Mouse (Mus musculus): ENCODE results near the gene Tcf7l1. TPM values are rescaled to one million over a fixed set of nuclear protein-coding genes. Genes with fewer than 3 reads are reported as not detected.

The Tcf7l1 gene
- polyA plus RNA-seq, 1 experiment from 2014 or later = 48.8 TPM

DNA sequence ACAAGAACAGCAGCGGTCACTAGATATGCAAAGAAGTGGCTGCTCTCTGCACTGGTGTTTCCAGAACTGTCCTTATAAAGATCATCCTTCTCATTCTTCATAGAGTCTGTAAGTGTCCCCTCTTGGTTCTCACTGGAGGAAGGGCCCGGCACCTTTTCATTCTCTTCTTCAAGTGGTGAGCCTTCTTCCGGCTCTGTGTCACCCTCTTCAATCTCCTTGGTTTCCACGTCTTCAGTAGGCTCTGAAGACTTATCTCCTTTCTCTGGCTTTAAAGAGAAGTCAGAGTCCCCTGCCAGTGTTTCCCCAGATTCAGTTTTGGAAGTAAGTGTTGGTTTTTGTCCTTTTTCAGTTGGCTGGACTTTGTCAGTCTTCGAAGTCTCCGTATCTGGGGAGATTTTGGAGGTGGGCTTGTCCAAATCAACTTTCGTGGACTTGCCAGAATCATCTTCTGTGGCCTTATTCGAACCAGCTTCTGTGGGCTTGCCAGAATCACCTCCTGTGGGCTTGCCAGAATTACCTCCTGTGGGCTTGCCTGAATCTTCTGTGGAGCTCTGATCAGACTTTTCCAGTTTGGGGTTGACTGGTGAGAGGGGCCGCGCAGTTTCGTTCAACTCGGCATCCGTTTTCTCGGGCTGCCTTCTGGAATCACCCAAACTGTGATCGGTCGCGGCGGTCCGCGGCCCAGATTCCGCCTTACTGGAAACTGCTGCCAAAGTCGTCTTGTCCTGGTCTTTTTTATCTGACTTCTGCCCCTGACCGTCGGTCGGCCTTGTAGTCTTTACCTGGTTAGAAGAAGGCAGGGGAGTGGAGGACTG, 173.3 kb downstream of the Tcf7l1 start:
- no peak for ATAC-seq (ENCODE audit: low FRiP score, low TSS enrichment)
- 25% methylated on average over 25 of the region's 25 CpGs for WGBS
- H3K4me1 ChIP-seq (ENCODE audit: control insufficient read depth, insufficient read depth, low read length) = peaks cover 25% of the 10 kb centered on the region
- peak overlapping the region; percentile 73 for H3K9ac ChIP-seq (ENCODE audit: low read depth, low read length)
- H3K9me3 ChIP-seq (ENCODE audit: control insufficient read depth, low read length) = no peaks in the 10 kb centered on the region
- no peaks in the 10 kb centered on the region for H3K27me3 ChIP-seq (ENCODE audit: control insufficient read depth, insufficient read depth, low read length)
- peak overlapping the region; percentile 88 for H3K4me3 ChIP-seq (ENCODE audit: low read length)
- peaks cover 24% of the 10 kb centered on the region for H3K36me3 ChIP-seq (ENCODE audit: control insufficient read depth, insufficient read depth, low read length)
- H3K27ac ChIP-seq (ENCODE audit: low read depth, low read length) = no peak overlapping the region
- H3K4me2 ChIP-seq (replicated peaks; ENCODE audit: low read depth, low read length) = peak overlapping the region; percentile 92

DNA sequence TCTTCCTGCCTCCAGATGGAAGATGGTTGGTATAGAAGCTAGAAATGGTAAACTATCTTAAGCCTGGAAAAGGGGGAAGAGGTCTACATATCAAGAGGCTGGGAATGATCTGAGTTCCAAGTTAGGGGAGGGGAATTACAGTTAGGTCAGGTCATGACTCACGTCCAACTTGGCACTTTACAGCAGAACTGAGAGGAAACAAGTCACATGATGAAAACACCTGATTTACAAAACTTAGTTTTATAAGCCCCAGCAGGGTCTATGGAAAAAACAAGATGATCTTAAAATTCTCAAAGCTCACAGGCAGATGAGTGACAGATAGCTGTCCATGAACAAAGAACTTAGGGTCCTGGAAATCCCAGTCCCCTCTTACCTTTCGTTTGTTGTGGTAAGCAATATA, 173.9 kb downstream of the Tcf7l1 start:
- 58% methylated on average over 2 of the region's 2 CpGs for whole genome bisulfite sequencing
- peak overlapping the region; percentile 73; the same call in 1 of the 2 replicates for H3K9ac ChIP-seq (ENCODE audit: low read depth, low read length)
- peak overlapping the region; percentile 92 for H3K4me2 ChIP-seq (replicated peaks; ENCODE audit: low read depth, low read length)

DNA sequence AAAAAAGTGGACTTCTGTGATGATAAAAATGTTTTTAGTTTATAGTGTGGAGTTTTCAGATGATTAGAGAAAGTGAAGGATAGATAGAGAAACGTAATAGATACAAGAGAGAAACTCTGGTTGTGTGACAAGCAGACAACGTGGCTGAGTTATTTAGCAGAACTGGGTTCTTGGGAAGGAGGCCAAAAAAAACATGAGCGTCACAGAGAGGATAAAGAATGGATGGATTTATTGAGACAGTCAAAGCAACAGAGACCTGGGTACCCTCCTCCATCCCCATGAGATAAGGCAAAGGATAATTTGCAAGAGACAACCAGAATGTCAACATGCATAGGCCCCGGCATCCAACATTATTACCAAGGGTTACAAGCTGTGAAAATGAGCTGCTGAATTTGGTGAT, 178.8 kb downstream of the Tcf7l1 start:
- Histone ChIP-seq H3K4me2 (replicated peaks; ENCODE audit: low read depth, low read length) (no peak overlapping the region), H3K36me3 (ENCODE audit: control insufficient read depth, insufficient read depth, low read length) (peaks cover 73% of the 10 kb centered on the region), H3K4me1 (ENCODE audit: control insufficient read depth, insufficient read depth, low read length) (peaks cover 13% of the 10 kb centered on the region), H3K9me3 (ENCODE audit: control insufficient read depth, low read length) (no peaks in the 10 kb centered on the region), H3K9ac (ENCODE audit: low read depth, low read length) (no peak overlapping the region), H3K27me3 (ENCODE audit: control insufficient read depth, insufficient read depth, low read length) (no peaks in the 10 kb centered on the region), H3K4me3 (ENCODE audit: low read length) (no peak overlapping the region), H3K27ac (ENCODE audit: low read depth, low read length) (no peak overlapping the region)
- WGBS = 37% methylated on average over 4 of the region's 4 CpGs
- ATAC-seq (ENCODE audit: low FRiP score, low TSS enrichment) = no peak

More for the DNA sequence above, 173.9 kb downstream of the Tcf7l1 start:
- no peak for ATAC-seq (ENCODE audit: low FRiP score, low TSS enrichment)
- H3K4me3 ChIP-seq (ENCODE audit: low read length) = peak overlapping the region; percentile 88
- peaks cover 30% of the 10 kb centered on the region for H3K36me3 ChIP-seq (ENCODE audit: control insufficient read depth, insufficient read depth, low read length)
- H3K27me3 ChIP-seq (ENCODE audit: control insufficient read depth, insufficient read depth, low read length) = no peaks in the 10 kb centered on the region
- no peaks in the 10 kb centered on the region for H3K9me3 ChIP-seq (ENCODE audit: control insufficient read depth, low read length)
- H3K27ac ChIP-seq (ENCODE audit: low read depth, low read length) = no peak overlapping the region
- peaks cover 25% of the 10 kb centered on the region for H3K4me1 ChIP-seq (ENCODE audit: control insufficient read depth, insufficient read depth, low read length)

DNA sequence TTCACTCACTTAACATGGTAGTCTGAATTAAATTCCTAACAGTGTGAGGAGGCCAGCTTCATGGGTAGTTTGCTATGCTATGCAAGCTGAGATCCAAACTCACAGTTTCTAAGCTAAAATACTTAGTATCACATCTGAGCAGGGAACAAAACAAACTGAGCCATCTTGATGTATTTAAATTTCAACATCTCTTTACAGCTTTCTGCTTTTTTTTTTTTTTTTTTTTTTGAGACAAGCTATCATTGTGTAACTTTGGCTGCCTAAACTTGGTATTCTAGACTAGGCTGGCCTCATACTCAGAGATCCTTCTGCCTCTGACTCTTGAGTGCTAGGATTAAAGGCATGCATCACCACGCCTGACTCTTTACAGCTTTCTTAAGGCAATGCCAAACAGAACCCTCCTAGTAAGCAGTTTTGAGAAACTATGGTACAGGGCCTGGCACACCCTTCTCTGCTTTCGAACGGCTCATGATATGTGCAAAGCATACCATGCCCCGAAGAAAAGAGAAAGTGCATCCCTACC, 180.3 kb downstream of the Tcf7l1 start:
- Histone ChIP-seq H3K27me3 (ENCODE audit: control insufficient read depth, insufficient read depth, low read length) (no peaks in the 10 kb centered on the region), H3K9ac (ENCODE audit: low read depth, low read length) (no peak overlapping the region), H3K27ac (ENCODE audit: low read depth, low read length) (no peak overlapping the region), H3K4me1 (ENCODE audit: control insufficient read depth, insufficient read depth, low read length) (no peaks in the 10 kb centered on the region), H3K4me3 (ENCODE audit: low read length) (no peak overlapping the region), H3K36me3 (ENCODE audit: control insufficient read depth, insufficient read depth, low read length) (peaks cover 84% of the 10 kb centered on the region), H3K9me3 (ENCODE audit: control insufficient read depth, low read length) (no peaks in the 10 kb centered on the region), H3K4me2 (replicated peaks; ENCODE audit: low read depth, low read length) (no peak overlapping the region)
- WGBS = 87% methylated on average over 4 of the region's 4 CpGs
- no peak for ATAC-seq (ENCODE audit: low FRiP score, low TSS enrichment)

DNA sequence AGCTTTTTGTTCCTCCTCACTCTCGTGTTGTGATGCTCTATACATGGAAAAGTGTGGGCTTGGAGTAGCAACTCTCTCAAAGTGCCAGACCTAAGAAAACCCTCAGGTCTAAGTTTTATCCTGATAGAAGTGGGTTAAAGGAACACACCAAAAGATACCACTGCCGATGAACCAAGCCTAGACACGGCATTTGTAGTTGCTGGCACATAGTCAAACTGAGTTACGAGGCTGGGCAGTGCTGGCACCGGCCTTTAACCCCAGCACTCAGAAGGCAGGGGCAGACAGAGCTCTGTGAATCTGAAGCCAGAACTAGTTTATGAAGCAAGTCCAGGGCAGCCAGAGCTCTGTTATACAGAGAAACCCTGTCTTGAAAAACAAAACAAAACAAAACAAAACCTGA, 181.4 kb downstream of the Tcf7l1 start:
- no peak overlapping the region for H3K4me2 ChIP-seq (replicated peaks; ENCODE audit: low read depth, low read length)
- H3K36me3 ChIP-seq (ENCODE audit: control insufficient read depth, insufficient read depth, low read length) = peaks cover 78% of the 10 kb centered on the region
- H3K27ac ChIP-seq (ENCODE audit: low read depth, low read length) = no peak overlapping the region
- ATAC-seq (ENCODE audit: low FRiP score, low TSS enrichment) = no peak
- H3K4me1 ChIP-seq (ENCODE audit: control insufficient read depth, insufficient read depth, low read length) = no peaks in the 10 kb centered on the region
- no peaks in the 10 kb centered on the region for H3K27me3 ChIP-seq (ENCODE audit: control insufficient read depth, insufficient read depth, low read length)
- no peaks in the 10 kb centered on the region for H3K9me3 ChIP-seq (ENCODE audit: control insufficient read depth, low read length)
- no peak overlapping the region for H3K4me3 ChIP-seq (ENCODE audit: low read length)
- 78% methylated on average over 5 of the region's 5 CpGs for WGBS
- no peak overlapping the region for H3K9ac ChIP-seq (ENCODE audit: low read depth, low read length)

DNA sequence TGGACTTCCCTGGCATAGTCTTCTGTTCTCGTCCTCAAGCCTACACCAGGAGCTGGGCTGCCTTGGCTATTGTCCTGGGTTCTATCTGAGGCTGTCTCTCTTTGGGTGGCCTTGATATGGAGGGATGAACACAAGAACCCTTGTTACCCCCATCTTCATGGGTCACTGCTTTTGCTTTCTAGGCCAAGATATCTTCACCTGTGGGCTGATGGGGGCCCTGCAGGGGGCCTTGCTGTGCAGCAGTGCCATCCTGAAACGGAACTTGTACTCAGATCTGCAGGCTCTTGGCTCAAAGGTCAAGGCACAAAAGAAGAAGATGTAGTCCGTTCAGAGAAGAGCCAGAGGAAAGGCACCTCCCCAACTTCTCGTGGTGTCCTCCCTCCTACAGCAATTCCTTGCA, 182.0 kb downstream of the Tcf7l1 start:
- Histone ChIP-seq H3K4me1 (ENCODE audit: control insufficient read depth, insufficient read depth, low read length) (no peaks in the 10 kb centered on the region), H3K4me2 (replicated peaks; ENCODE audit: low read depth, low read length) (no peak overlapping the region), H3K9ac (ENCODE audit: low read depth, low read length) (no peak overlapping the region), H3K4me3 (ENCODE audit: low read length) (no peak overlapping the region), H3K9me3 (ENCODE audit: control insufficient read depth, low read length) (no peaks in the 10 kb centered on the region), H3K27ac (ENCODE audit: low read depth, low read length) (no peak overlapping the region), H3K36me3 (ENCODE audit: control insufficient read depth, insufficient read depth, low read length) (peaks cover 78% of the 10 kb centered on the region), H3K27me3 (ENCODE audit: control insufficient read depth, insufficient read depth, low read length) (no peaks in the 10 kb centered on the region)
- 83% methylated on average over 4 of the region's 4 CpGs for WGBS
- ATAC-seq (ENCODE audit: low FRiP score, low TSS enrichment) = no peak

DNA sequence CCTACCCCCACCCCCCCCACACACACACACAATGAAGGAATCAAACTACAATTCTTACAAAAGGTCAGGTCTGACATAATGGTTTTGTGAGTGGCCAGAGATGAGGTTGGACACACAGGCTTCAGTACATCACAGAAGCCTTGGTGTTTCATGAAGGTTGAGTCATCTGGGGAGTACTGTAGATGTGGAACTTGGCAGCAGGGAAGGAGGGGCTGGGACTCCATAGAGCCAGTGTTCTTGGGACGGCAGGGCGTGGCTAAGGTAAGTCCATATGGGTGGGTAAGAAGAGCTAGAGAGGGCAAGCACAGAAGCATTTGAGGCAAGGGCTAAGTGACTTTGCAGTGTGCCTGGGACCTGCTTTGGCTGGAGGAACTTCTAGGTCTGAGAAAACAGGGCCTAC, 185.0 kb downstream of the Tcf7l1 start:
- 92% methylated on average over 2 of the region's 2 CpGs for WGBS
- Histone ChIP-seq H3K9me3 (ENCODE audit: control insufficient read depth, low read length) (no peaks in the 10 kb centered on the region), H3K27ac (ENCODE audit: low read depth, low read length) (no peak overlapping the region), H3K9ac (ENCODE audit: low read depth, low read length) (no peak overlapping the region), H3K27me3 (ENCODE audit: control insufficient read depth, insufficient read depth, low read length) (no peaks in the 10 kb centered on the region), H3K4me3 (ENCODE audit: low read length) (no peak overlapping the region), H3K4me2 (replicated peaks; ENCODE audit: low read depth, low read length) (no peak overlapping the region), H3K36me3 (ENCODE audit: control insufficient read depth, insufficient read depth, low read length) (peaks cover 49% of the 10 kb centered on the region), H3K4me1 (ENCODE audit: control insufficient read depth, insufficient read depth, low read length) (peaks cover 5% of the 10 kb centered on the region)
- ATAC-seq (ENCODE audit: low FRiP score, low TSS enrichment) = no peak

DNA sequence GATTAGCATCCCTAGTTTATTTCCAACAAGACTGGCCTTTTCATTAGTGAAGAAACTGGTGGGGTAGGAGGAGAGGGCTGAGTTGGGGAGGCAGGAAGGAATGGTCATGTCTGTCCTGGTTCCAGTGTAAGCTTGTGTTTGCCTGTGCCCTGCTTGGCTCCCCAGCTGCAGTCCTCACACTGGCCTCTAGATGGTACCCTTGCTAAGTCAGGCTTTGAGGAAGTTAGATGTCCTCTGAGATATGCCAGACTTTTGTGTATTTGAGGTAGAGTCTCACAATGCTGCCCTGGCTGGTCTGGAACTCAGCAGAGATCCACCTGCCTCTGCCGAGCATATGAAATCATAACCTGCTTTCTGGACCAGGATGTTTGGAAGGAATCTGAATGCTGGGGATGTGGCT, 187.3 kb downstream of the Tcf7l1 start:
- peaks cover 31% of the 10 kb centered on the region for H3K36me3 ChIP-seq (ENCODE audit: control insufficient read depth, insufficient read depth, low read length)
- H3K4me2 ChIP-seq (replicated peaks; ENCODE audit: low read depth, low read length) = no peak overlapping the region
- no peak overlapping the region for H3K27ac ChIP-seq (ENCODE audit: low read depth, low read length)
- H3K9me3 ChIP-seq (ENCODE audit: control insufficient read depth, low read length) = no peaks in the 10 kb centered on the region
- H3K27me3 ChIP-seq (ENCODE audit: control insufficient read depth, insufficient read depth, low read length) = no peaks in the 10 kb centered on the region
- WGBS = 64% methylated on average over 1 of the region's 1 CpGs
- H3K4me3 ChIP-seq (ENCODE audit: low read length) = no peak overlapping the region
- H3K4me1 ChIP-seq (ENCODE audit: control insufficient read depth, insufficient read depth, low read length) = peaks cover 16% of the 10 kb centered on the region
- H3K9ac ChIP-seq (ENCODE audit: low read depth, low read length) = no peak overlapping the region
- ATAC-seq (ENCODE audit: low FRiP score, low TSS enrichment) = no peak

DNA sequence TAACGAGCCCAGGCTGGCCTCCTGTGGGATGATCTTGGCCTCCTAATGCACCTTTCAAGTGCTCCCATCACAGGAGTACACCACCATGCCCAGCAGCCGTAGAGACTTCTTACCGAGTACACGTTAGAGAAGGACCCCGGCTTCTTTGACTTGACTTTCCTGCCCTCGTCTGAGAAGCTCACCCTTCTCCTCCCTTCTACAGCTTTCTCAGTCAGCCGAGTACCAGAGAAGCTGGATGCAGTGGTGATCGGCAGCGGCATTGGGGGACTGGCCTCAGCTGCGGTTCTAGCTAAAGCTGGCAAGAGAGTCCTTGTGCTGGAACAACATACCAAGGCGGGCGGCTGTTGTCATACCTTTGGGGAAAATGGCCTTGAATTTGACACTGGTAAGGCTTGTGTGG, 188.3 kb downstream of the Tcf7l1 start:
- Histone ChIP-seq H3K4me2 (replicated peaks; ENCODE audit: low read depth, low read length) (no peak overlapping the region), H3K27ac (ENCODE audit: low read depth, low read length) (no peak overlapping the region), H3K36me3 (ENCODE audit: control insufficient read depth, insufficient read depth, low read length) (peaks cover 21% of the 10 kb centered on the region), H3K4me3 (ENCODE audit: low read length) (no peak overlapping the region), H3K4me1 (ENCODE audit: control insufficient read depth, insufficient read depth, low read length) (peaks cover 17% of the 10 kb centered on the region), H3K9me3 (ENCODE audit: control insufficient read depth, low read length) (no peaks in the 10 kb centered on the region), H3K27me3 (ENCODE audit: control insufficient read depth, insufficient read depth, low read length) (no peaks in the 10 kb centered on the region), H3K9ac (ENCODE audit: low read depth, low read length) (no peak overlapping the region)
- no peak for ATAC-seq (ENCODE audit: low FRiP score, low TSS enrichment)
- 86% methylated on average over 12 of the region's 12 CpGs for WGBS

All from kidney, embryonic 14.5 days (tissue).